Mouse (Mus musculus) stomach, postnatal 0 days (tissue): ENCODE data around the gene C1ql4.

Experiments used
- CTCF ChIP-seq: IDR thresholded peaks from 2 replicates; pipeline ENCODE4 v1.5.1; 2016; ENCODE audit warnings: antibody characterized with exemption, low read depth, mild to moderate bottlenecking, moderate library complexity
- EP300 ChIP-seq: optimal IDR thresholded peaks from 2 replicates; pipeline ENCODE3; 2016; ENCODE audit warnings: antibody characterized with exemption

DNA sequence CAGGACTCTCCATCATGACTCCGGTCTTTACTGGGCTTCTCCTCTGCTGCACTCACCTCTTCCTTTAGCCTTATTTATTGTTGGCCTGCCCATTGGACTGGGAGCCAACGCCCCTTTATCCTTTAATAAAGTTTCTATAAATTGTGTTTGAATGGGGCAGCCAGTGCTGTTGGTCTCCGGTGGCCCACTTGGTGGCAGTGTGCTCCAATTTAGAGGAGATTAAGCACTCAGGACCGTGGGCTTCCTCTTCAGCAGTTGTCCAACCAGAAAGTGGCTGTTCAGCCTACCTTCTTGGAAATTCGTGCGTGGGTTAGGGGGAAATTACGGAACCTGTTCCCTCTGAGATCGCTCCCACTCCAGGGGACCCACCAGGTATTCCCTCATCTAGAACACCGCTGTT lies 4.4 kb downstream of the C1ql4 start:
- TF ChIP-seq CTCF (peak; percentile 83), EP300 (no peak)
